Mouse (Mus musculus) adrenal gland, postnatal 0 days (tissue): ENCODE results near the gene Zfp36l2. TPM values are rescaled to one million over a fixed set of nuclear protein-coding genes. Genes with fewer than 3 reads are reported as not detected.

ENCODE experiments used
- polyA plus RNA-seq: library from polyadenylated mRNA; unstranded; fragments of >200 nt; fragmentation: Nextera tagmentation; extraction: Ambion mirVana; gene quantifications from 2 replicates; pipeline ENCODE4 v1.2.1, GENCODE M21; 2015

Zfp36l2 gene
- 20.3 and 21.6 TPM in 2 replicates for polyA plus RNA-seq

DNA sequence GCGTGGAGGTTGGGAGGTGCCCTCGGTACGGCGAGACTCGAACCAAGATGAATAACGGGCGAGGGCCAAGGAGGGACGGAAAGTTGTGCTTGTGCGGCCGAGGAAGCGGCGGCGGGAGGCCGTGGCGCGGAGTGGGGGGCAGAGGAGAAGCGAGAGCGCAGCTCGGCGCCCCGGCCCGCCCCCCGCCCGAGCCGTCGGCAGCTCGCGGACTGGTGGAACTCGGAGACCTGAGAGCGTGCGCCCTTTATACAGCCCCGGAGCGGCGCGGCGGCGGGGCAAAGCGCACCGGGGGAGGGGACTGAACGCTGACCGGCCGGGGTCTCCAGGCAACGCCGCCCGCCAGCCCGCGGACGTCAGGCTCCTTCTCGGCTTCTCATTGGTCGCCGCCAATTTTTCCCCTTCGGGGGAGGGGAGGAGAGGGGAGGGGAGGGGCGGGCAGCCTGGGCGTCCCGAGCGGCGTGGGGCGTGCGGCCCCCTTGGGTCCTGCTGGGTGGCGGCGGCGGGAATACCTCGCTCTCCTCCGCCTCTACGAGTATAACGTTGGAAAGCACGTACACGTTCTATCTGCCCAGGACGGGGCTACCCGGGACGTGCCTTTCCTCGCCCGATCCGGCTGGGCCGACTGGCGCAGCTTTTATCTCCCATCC is at the start of gene Zfp36l2:
Gene Zfp36l2, minus strand, starts transcription at position 221 of the 647 bp plus-strand sequence.

